Mouse (Mus musculus) midbrain, embryonic 14.5 days (tissue): ENCODE measurements around the gene Agfg2. TPM values are rescaled to one million over a fixed set of nuclear protein-coding genes. Genes with fewer than 3 reads are reported as not detected.

Experiments used
- ATAC-seq: fragments of 200-750 bp; cut with Nextera tagmentation; 2 replicates; pipeline ENCODE4 v1.8.0; 2017; ENCODE audit warnings: moderate number of reproducible peaks, moderate library complexity; ENCODE audit not compliant: low FRiP score, low TSS enrichment
- DNase-seq: peaks from one replicate; pipeline ENCODE4 v3.0.0-alpha.2; 2015
- H3K27ac ChIP-seq: fragments of 300-500 bp; sonication (generic); replicated peaks from 2 replicates; pipeline ENCODE4 v1.5.1; 2014; ENCODE audit warnings: mild to moderate bottlenecking, low read depth, low read length, moderate library complexity
- H3K27me3 ChIP-seq: fragments of 300-500 bp; sonication (generic); 2 replicates; pipeline ENCODE4 v1.6.1; 2014; ENCODE audit warnings: low read length, control low read depth, mixed read lengths; ENCODE audit not compliant: control insufficient read depth, insufficient read depth
- H3K36me3 ChIP-seq: fragments of 300-500 bp; sonication (generic); 2 replicates; pipeline ENCODE4 v1.6.1; 2014; ENCODE audit warnings: low read length, control low read depth; ENCODE audit not compliant: control insufficient read depth, insufficient read depth
- H3K4me1 ChIP-seq: fragments of 300-500 bp; sonication (generic); 2 replicates; pipeline ENCODE4 v1.6.1; 2014; ENCODE audit warnings: mild to moderate bottlenecking, antibody characterized with exemption, low read length, control low read depth; ENCODE audit not compliant: control insufficient read depth, insufficient read depth
- H3K4me2 ChIP-seq: fragments of 300-500 bp; sonication (generic); 2 replicates; pipeline ENCODE4 v1.6.1; 2014; ENCODE audit warnings: mild to moderate bottlenecking, low read length, moderate library complexity
- H3K4me3 ChIP-seq: fragments of 300-500 bp; sonication (generic); replicated peaks from 2 replicates; pipeline ENCODE4 v1.5.1; 2014; ENCODE audit warnings: low read depth, low read length
- H3K9ac ChIP-seq: fragments of 300-500 bp; sonication (generic); replicated peaks from 2 replicates; pipeline ENCODE4 v1.6.1; 2014; ENCODE audit warnings: mild to moderate bottlenecking, low read length, moderate library complexity
- H3K9me3 ChIP-seq: fragments of 300-500 bp; sonication (generic); 2 replicates; pipeline ENCODE4 v1.6.1; 2016; ENCODE audit warnings: low read length, control low read depth, mixed read lengths; ENCODE audit not compliant: control insufficient read depth
- WGBS: fragments of 180-500 bp; shearing (Covaris S2); extraction: QIAGEN DNeasy Blood & Tissue Kit; methylation state at CpG from one replicate; pipeline ENCODE4 v1.1.7; 2014; 5-methylcytosine and 5-hydroxymethylcytosine counted together
- polyA plus RNA-seq: library from polyadenylated mRNA; unstranded; fragments of >200 nt; fragmentation: Nextera tagmentation; extraction: Ambion mirVana; gene quantifications from 2 replicates; pipeline ENCODE4 v1.2.1, GENCODE M21; 2014

The Agfg2 gene
- polyA plus RNA-seq, 1 experiment from 2014 or later = 10.3 TPM

DNA sequence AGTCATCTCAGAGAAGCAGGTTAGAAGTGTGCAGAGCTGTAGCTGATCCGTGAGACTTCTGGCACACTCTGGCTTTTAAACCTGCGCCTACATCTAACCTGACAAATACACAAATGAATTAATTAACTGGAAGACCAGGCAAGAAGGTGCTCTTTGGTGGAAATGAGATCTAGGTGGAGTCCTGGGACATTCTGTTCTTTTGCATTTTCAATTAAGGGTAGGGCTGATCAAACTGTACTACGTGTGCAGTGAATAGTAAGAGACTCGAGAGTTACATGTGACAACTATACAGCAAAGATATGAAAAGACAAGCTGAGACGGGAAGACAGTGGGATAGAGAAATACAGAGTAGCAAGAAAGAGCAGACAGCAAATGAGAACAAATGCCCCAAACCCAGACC lies 28.9 kb upstream of the Agfg2 start:
- ATAC-seq = no peak
- no peak overlapping the region for H3K27ac ChIP-seq
- H3K4me2 ChIP-seq = no peak overlapping the region
- H3K4me3 ChIP-seq = no peak overlapping the region
- no peaks in the 10 kb centered on the region for H3K36me3 ChIP-seq
- H3K9me3 ChIP-seq = no peaks in the 10 kb centered on the region
- H3K9ac ChIP-seq = no peak overlapping the region
- no peak for DNase-seq
- H3K27me3 ChIP-seq = no peaks in the 10 kb centered on the region
- 81% methylated on average over 5 of the region's 5 CpGs for WGBS
- H3K4me1 ChIP-seq = no peaks in the 10 kb centered on the region

DNA sequence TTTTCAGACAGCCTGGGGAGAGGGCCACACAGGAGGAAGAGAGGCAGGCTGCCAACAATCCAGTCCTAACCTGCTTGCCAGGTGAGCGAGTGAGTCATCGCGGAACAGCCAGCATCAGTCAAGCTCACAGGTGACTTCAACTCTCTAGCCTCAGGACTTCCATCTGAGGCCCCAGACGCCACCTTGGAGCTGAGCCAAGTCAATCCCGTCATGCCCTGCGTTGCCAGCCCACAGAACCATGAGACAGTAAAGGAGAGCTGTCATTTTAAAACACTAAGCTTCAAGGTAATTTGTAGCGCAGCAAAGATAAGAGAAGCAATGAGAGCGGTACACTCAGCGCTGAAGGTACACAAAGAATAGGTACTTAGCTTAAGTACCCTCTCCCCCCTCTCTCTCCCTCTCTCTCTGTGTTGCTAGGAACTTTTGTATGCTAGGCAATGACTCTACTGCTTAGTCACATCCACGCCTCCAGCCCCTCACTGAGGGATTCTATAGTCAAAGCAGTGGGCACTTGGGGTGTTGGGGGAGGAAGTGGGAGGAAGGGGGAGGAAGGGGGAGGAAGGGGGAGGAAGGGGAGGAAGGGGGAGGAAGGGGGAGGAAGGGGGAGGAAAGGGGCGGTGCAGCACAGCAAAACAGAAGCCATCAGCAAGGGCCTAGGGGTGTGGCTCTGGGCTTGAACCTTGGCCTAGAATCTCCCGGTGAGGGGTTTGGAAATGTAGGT lies 22.5 kb upstream of the Agfg2 start:
- peaks cover 11% of the 10 kb centered on the region; the same call in 1 of the 2 replicates for H3K4me1 ChIP-seq
- H3K9ac ChIP-seq = no peak overlapping the region
- no peaks in the 10 kb centered on the region for H3K27me3 ChIP-seq
- H3K9me3 ChIP-seq = no peaks in the 10 kb centered on the region
- no peaks in the 10 kb centered on the region for H3K36me3 ChIP-seq
- ATAC-seq = no peak
- peak overlapping the region; percentile 49; the same call in 1 of the 2 replicates for H3K27ac ChIP-seq
- no peak overlapping the region; the same call in 1 of the 2 replicates for H3K4me2 ChIP-seq
- no peak overlapping the region for H3K4me3 ChIP-seq
- WGBS = 64% methylated on average over 12 of the region's 12 CpGs
- DNase-seq = peak; percentile 73

- H3K4me1 ChIP-seq = peaks cover 11% of the 10 kb centered on the region; the same call in 1 of the 2 replicates
- ATAC-seq = no peak
- H3K36me3 ChIP-seq = no peaks in the 10 kb centered on the region
- H3K4me3 ChIP-seq = no peak overlapping the region
- H3K4me2 ChIP-seq = no peak overlapping the region
- no peak overlapping the region for H3K27ac ChIP-seq
- H3K9ac ChIP-seq = no peak overlapping the region
- no peaks in the 10 kb centered on the region for H3K9me3 ChIP-seq
- WGBS = 60% methylated on average over 6 of the region's 6 CpGs
- DNase-seq = no peak
- no peaks in the 10 kb centered on the region for H3K27me3 ChIP-seq
These were observed 20.7 kb upstream of the Agfg2 start for GRCm38 (mm10) chr5:137705242-137705641.

DNA sequence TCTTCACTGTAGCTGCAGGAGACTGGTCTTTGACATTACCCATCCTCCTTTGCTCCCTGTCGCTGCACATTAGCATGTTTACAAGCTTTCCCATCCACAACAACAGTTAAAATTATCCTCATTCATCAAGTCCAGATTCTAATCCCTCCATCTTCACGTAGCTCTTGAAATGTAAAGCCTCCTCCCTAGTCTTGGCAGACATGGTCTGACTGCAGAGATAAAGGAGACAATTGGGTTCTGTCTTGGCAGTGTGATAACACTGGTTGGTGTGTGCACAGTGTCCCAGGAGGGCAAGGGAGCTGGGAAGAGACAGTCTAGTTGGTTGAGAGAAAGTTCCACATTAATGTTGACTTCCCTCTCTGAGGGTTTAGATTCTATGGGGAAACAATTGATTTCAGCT lies 15.3 kb upstream of the Agfg2 start:
- WGBS = 51% methylated on average over 2 of the region's 2 CpGs
- H3K9ac ChIP-seq = no peak overlapping the region
- no peaks in the 10 kb centered on the region for H3K4me1 ChIP-seq
- H3K27ac ChIP-seq = no peak overlapping the region
- no peaks in the 10 kb centered on the region for H3K27me3 ChIP-seq
- DNase-seq = no peak
- no peak for ATAC-seq
- no peaks in the 10 kb centered on the region for H3K9me3 ChIP-seq
- H3K4me2 ChIP-seq = no peak overlapping the region
- H3K36me3 ChIP-seq = no peaks in the 10 kb centered on the region
- no peak overlapping the region for H3K4me3 ChIP-seq

DNA sequence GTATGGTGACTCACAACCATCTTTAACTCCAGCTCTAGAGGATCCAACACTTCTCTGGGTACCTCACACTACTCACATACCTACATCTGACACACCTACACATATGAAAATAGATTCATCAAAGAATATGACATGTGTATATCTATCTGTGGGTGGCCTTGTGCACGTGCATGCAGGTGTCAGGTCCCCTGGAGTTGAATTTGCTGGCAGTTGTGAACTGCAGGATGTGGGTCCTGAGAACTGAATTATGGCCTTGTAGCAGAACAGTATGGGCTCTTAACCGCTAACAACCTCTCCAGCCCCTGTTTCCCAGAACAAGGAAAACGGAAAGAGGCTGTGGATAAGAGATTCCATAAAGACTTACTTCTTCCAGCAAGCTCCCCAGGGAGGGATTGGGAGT lies 14.6 kb upstream of the Agfg2 start:
- ATAC-seq (no peak), DNase-seq (no peak)
- Histone ChIP-seq H3K36me3 (no peaks in the 10 kb centered on the region), H3K9me3 (no peaks in the 10 kb centered on the region), H3K4me3 (no peak overlapping the region), H3K27ac (no peak overlapping the region), H3K4me2 (no peak overlapping the region), H3K27me3 (no peaks in the 10 kb centered on the region), H3K9ac (no peak overlapping the region), H3K4me1 (no peaks in the 10 kb centered on the region)
- 74% methylated on average over 3 of the region's 3 CpGs for WGBS

DNA sequence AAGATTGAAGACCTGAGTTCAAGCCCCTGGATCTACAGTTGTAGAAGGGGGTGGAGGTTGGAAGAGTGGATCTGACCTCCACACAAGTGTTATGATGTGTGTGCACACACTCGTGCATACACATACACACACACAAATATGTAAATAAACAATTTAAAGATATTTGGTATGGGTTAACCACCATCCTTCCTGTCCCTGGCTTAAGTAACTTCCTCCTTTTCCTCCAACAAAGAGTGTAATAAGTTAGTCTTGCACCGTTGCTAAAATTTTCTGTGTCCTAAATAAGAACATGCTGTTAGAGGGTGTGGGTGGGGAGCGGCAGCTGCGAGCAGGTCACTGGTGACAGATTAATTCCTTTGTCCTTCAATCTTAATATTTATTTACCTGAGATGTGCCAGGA lies 11.4 kb upstream of the Agfg2 start:
- no peak for ATAC-seq
- no peaks in the 10 kb centered on the region for H3K36me3 ChIP-seq
- no peak for DNase-seq
- no peaks in the 10 kb centered on the region for H3K27me3 ChIP-seq
- H3K4me2 ChIP-seq = no peak overlapping the region
- no peaks in the 10 kb centered on the region for H3K9me3 ChIP-seq
- H3K27ac ChIP-seq = no peak overlapping the region
- 93% methylated on average over 4 of the region's 4 CpGs for WGBS
- no peaks in the 10 kb centered on the region for H3K4me1 ChIP-seq
- no peak overlapping the region for H3K9ac ChIP-seq
- H3K4me3 ChIP-seq = no peak overlapping the region

DNA sequence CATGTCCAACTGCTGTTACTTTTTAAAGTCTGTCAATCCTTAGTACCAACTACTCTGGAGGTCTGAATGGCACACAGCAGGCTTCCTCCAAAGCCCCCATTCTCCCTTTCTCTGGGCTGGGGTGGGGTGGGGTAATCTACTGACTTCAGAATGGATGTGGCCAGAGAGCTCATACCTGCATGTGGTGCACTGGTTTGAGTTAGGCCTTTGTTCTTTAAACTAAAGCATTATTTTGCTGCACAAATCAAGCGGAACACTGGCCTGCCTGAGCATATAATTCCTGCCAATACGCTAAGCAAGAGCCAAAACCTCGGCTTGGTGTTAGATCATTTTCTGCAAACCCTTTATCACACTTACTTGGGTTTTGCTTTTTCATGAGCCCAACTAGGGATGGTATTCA lies 10.3 kb upstream of the Agfg2 start:
- Histone ChIP-seq H3K4me3 (no peak overlapping the region), H3K27me3 (no peaks in the 10 kb centered on the region), H3K4me1 (no peaks in the 10 kb centered on the region), H3K36me3 (no peaks in the 10 kb centered on the region), H3K9ac (no peak overlapping the region), H3K9me3 (no peaks in the 10 kb centered on the region), H3K4me2 (no peak overlapping the region), H3K27ac (no peak overlapping the region)
- DNase-seq (no peak), ATAC-seq (no peak)
- WGBS = 24% methylated on average over 3 of the region's 3 CpGs

GRCm38 (mm10) chr5:137691881-137692280 lies 7.4 kb upstream of the Agfg2 start:
- no peak overlapping the region for H3K27ac ChIP-seq
- ATAC-seq = no peak
- H3K4me2 ChIP-seq = no peak overlapping the region
- no peaks in the 10 kb centered on the region for H3K27me3 ChIP-seq
- DNase-seq = no peak
- no peaks in the 10 kb centered on the region for H3K36me3 ChIP-seq
- H3K9ac ChIP-seq = no peak overlapping the region
- no peaks in the 10 kb centered on the region for H3K9me3 ChIP-seq
- 85% methylated on average over 1 of the region's 1 CpGs for WGBS
- H3K4me3 ChIP-seq = no peak overlapping the region
- no peaks in the 10 kb centered on the region for H3K4me1 ChIP-seq

DNA sequence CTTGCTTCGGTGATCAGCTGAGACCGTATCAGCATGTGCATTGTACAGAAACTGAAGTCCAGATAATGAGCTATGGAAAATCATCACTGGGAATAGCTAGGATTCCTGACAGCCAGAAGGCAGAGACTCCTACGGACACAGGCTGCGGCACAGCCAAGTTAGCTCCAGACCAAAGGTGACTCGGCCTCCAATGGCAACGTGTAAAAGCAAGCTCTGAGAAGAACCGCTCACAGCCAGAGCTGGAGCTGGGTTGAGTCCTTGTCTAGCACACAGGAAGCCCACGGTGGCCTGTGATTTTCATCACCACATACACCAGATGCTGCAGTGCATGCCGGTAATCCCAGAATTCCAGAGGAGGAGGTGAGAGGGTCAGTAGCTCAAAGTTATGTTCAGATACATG lies 6.0 kb upstream of the Agfg2 start:
- Histone ChIP-seq H3K4me3 (no peak overlapping the region), H3K9ac (no peak overlapping the region), H3K36me3 (no peaks in the 10 kb centered on the region), H3K27ac (no peak overlapping the region), H3K4me2 (no peak overlapping the region), H3K9me3 (no peaks in the 10 kb centered on the region), H3K4me1 (no peaks in the 10 kb centered on the region), H3K27me3 (no peaks in the 10 kb centered on the region)
- ATAC-seq (no peak), DNase-seq (no peak)
- 67% methylated on average over 9 of the region's 9 CpGs for WGBS
